Mouse (Mus musculus) heart, postnatal 0 days (tissue): Measurements from ENCODE around the gene Fat3.

Source experiments
- CTCF ChIP-seq: IDR thresholded peaks from 2 replicates; pipeline ENCODE4 v1.5.1; 2016; ENCODE audit warnings: antibody characterized with exemption, control low read depth, low read depth
- EP300 ChIP-seq: IDR thresholded peaks from 2 replicates; pipeline ENCODE4 v1.6.1; 2016; ENCODE audit warnings: antibody characterized with exemption, low read depth

- TF ChIP-seq CTCF (no peak), EP300 (no peak)
Observed at GRCm38 (mm10) chr9:16356636-16357035, 144.4 kb downstream of the Fat3 start.
